Mouse (Mus musculus) midbrain, postnatal 0 days (tissue): Measurements from ENCODE around the gene Pitpna. TPM values are rescaled to one million over a fixed set of nuclear protein-coding genes. Genes with fewer than 3 reads are reported as not detected.
"Not testable (repeated sequence)": the region's sequence is repeated elsewhere in the genome, so short reads cannot be mapped to it uniquely, and the experiment has no call there.

Experiments used
- ATAC-seq: fragments of 200-750 bp; cut with Nextera tagmentation; 2 replicates; pipeline ENCODE4 v1.8.0; 2017; ENCODE audit warnings: moderate number of reproducible peaks, mild to moderate bottlenecking, moderate TSS enrichment, moderate library complexity; ENCODE audit not compliant: low FRiP score
- DNase-seq: peaks from one replicate; pipeline ENCODE4 v3.0.0-alpha.2; 2015; ENCODE audit warnings: low spot score
- H3K27ac ChIP-seq: fragments of 300-500 bp; sonication (generic); 2 replicates; pipeline ENCODE4 v1.5.1; 2014; ENCODE audit warnings: low read depth, mild to moderate bottlenecking, low read length, mixed read lengths
- H3K27me3 ChIP-seq: fragments of 300-500 bp; sonication (generic); 2 replicates; pipeline ENCODE4 v1.6.1; 2014; ENCODE audit warnings: low read length, control low read depth, mixed read lengths; ENCODE audit not compliant: insufficient read depth
- H3K36me3 ChIP-seq: fragments of 300-500 bp; sonication (generic); 2 replicates; pipeline ENCODE4 v1.6.1; 2014; ENCODE audit warnings: low read length, control low read depth, mixed read lengths; ENCODE audit not compliant: insufficient read depth
- H3K4me1 ChIP-seq: fragments of 300-500 bp; sonication (generic); 2 replicates; pipeline ENCODE4 v1.6.1; 2014; ENCODE audit warnings: mild to moderate bottlenecking, control low read depth, antibody characterized with exemption, low read length, mixed read lengths; ENCODE audit not compliant: insufficient read depth
- H3K4me2 ChIP-seq: fragments of 300-500 bp; sonication (generic); 2 replicates; pipeline ENCODE4 v1.6.1; 2014; ENCODE audit warnings: low read depth, mild to moderate bottlenecking, low read length, mixed read lengths; ENCODE audit not compliant: poor library complexity, severe bottlenecking
- H3K4me3 ChIP-seq: fragments of 300-500 bp; sonication (generic); 2 replicates; pipeline ENCODE4 v1.5.1; 2014; ENCODE audit warnings: low read depth, mild to moderate bottlenecking, low read length, moderate library complexity
- H3K9ac ChIP-seq: fragments of 300-500 bp; sonication (generic); replicated peaks from 2 replicates; pipeline ENCODE4 v1.6.1; 2014; ENCODE audit warnings: mild to moderate bottlenecking, low read length, moderate library complexity, mixed read lengths; ENCODE audit not compliant: poor library complexity, severe bottlenecking
- H3K9me3 ChIP-seq: fragments of 300-500 bp; sonication (generic); 2 replicates; pipeline ENCODE4 v1.6.1; 2016; ENCODE audit warnings: low read length, control low read depth
- CTCF ChIP-seq: IDR thresholded peaks from 2 replicates; pipeline ENCODE4 v1.5.1; 2016; ENCODE audit warnings: antibody characterized with exemption, mild to moderate bottlenecking
- WGBS: fragments of 180-500 bp; shearing (Covaris S2); extraction: QIAGEN DNeasy Blood & Tissue Kit; methylation state at CpG from one replicate; pipeline ENCODE4 v1.1.7; 2014; 5-methylcytosine and 5-hydroxymethylcytosine counted together
- polyA plus RNA-seq: library from polyadenylated mRNA; unstranded; fragments of >200 nt; fragmentation: Nextera tagmentation; extraction: Ambion mirVana; gene quantifications from 2 replicates; pipeline ENCODE4 v1.2.1, GENCODE M21; 2015
- total RNA-seq: library from RNA; depleted of rRNA; stranded (reverse); fragments of >200 nt; gene quantifications from 2 replicates; pipeline ENCODE4 v1.2.3, GENCODE M21; 2014

The Pitpna gene
- total and polyA plus RNA-seq, 2 experiments from 2014 or later = 106 to 108 TPM

DNA sequence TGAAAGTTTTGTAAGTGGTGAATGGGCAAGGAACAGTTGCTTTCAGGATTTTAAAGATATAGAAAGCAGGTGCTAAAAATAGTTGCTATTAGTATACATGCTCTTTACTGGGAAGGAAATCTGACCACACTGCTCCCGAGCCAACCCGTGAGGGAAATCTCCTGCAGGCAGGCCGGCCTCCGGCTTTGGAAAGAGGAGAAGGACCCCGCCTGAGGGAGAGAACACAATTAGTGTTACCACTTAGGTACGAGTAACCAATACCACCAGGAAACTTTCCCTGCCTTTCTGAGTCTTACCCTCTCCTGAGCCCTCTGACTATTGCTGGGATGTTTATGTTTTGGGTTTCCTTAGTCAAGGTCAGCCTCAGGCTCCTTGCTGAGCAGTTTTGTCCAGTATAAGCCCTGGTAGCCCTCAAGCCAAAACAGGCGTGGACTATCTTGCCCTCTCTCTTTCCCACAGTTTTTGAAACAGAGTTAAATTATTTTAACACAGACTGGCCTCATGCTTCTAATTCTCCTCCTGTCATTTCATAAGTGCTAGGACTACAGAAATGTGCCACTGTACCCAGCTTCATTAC is 34.9 kb upstream of the Pitpna start:
- Histone ChIP-seq H3K27ac (no peak overlapping the region), H3K9ac (no peak overlapping the region), H3K27me3 (no peaks in the 10 kb centered on the region), H3K4me3 (no peak overlapping the region), H3K4me2 (no peak overlapping the region), H3K4me1 (no peaks in the 10 kb centered on the region), H3K9me3 (no peaks in the 10 kb centered on the region), H3K36me3 (peaks cover 17% of the 10 kb centered on the region; the same call in 1 of the 2 replicates)
- no peak for ATAC-seq
- no peak for DNase-seq
- WGBS = 53% methylated on average over 7 of the region's 7 CpGs
- no peak for TF ChIP-seq CTCF

DNA sequence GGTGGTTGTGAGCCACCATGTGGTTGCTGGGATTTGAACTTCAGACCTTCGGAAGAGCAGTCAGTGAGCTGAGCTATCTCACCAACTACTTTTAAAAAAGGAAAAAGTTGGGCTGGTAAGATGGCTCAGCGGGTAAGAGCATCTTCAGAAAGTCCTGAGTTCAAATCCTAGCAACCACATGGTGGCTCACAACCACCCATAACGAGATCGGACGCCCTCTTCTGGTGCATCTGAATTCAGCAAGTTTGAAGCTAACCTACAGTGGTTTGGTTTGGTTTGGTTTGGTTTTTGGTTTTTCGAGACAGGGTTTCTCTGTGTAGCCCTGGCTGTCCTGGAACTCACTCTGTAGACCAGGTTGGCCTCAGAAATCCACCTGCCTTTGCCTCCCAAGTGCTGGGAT is 31.9 kb upstream of the Pitpna start:
- peaks cover 17% of the 10 kb centered on the region; the same call in 1 of the 2 replicates for H3K36me3 ChIP-seq
- not testable (repeated sequence) for ATAC-seq, DNase-seq, H3K27ac ChIP-seq, H3K27me3 ChIP-seq, H3K4me2 ChIP-seq, H3K4me1 ChIP-seq, H3K4me3 ChIP-seq, H3K9ac ChIP-seq, H3K9me3 ChIP-seq
- WGBS = 92% methylated on average over 6 of the region's 6 CpGs

DNA sequence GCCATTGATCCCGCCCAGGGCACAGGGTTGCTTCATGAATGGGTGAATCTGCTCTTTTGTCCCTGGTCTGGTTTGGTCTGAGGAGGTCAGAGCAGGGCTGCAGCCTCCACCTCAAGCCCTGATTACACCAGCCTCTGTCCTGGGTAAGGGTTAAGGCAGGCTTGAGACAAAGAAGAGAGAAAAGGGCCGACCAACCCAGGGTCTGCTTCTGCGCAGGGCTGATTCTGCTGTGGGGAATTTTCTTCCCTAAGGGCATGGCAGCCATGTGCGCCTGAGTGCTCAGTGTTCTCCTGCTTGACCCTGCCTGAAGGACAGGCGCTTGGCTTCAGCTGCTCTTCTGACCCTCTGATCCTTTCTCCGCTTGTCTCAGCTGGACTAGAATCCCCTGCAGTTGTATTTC is 30.8 kb upstream of the Pitpna start:
- Histone ChIP-seq H3K27ac (no peak overlapping the region), H3K4me1 (no peaks in the 10 kb centered on the region), H3K36me3 (peaks cover 22% of the 10 kb centered on the region), H3K27me3 (no peaks in the 10 kb centered on the region), H3K9me3 (no peaks in the 10 kb centered on the region), H3K9ac (no peak overlapping the region), H3K4me2 (no peak overlapping the region), H3K4me3 (no peak overlapping the region)
- no peak for ATAC-seq
- 81% methylated on average over 6 of the region's 6 CpGs for WGBS
- TF ChIP-seq CTCF = no peak
- DNase-seq = no peak

DNA sequence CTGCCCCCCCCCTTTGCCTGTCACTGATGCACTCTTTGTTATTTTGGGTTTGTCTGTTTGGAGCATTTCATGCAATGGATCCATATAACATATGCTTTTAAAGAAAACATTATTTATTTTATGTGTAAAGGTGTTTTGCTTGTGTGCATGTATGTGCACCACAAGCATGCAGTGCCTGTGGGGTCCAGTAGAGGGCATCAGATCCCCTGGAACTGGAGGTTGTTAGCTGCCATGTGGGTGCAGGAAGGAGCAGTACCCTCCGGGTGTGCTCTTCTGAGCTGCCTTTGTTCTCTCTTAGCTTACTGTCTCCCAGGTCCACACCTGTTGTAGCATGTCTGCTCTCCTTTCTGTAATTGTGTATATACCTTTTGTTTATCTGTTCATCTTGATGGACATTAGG is 29.8 kb upstream of the Pitpna start:
- Histone ChIP-seq H3K27me3 (no peaks in the 10 kb centered on the region), H3K4me1 (no peaks in the 10 kb centered on the region), H3K4me3 (no peak overlapping the region), H3K9ac (no peak overlapping the region), H3K27ac (no peak overlapping the region), H3K9me3 (no peaks in the 10 kb centered on the region), H3K4me2 (no peak overlapping the region), H3K36me3 (peaks cover 32% of the 10 kb centered on the region)
- TF ChIP-seq CTCF = peak; percentile 52
- DNase-seq (no peak), ATAC-seq (no peak)
- WGBS = 90% methylated on average over 1 of the region's 1 CpGs

DNA sequence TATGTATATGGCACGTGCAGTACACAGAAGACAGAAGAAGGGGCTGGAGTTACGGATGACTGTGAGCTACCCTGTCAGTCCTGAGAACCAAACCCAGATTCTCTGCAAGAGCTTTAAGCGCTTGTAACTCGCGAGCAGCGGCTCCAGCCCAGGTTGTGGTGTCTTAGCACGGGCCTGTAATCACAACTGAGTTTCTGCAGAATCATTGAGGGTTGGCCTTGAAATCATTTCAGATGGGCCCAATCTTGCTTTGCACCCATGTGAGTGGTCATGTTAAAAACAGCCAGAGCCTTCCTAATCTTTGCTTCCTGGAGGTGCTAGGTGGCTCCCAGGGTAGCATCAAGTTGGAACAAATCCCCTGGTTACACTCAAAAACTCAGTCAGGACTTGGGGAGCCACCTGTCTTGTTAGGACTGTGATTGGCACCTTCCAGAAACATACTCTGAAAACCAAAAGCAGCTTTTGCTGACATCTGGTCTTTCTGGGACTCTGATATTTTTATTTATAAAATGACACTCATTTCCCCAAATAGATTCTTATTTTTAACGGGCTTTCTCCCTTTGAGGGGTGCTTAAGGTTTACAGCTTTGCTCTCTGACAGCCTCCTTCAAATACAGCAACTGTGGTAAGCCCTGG is 27.9 kb upstream of the Pitpna start:
- no peak overlapping the region for H3K4me2 ChIP-seq
- no peak overlapping the region for H3K4me3 ChIP-seq
- H3K4me1 ChIP-seq = no peaks in the 10 kb centered on the region
- no peak for TF ChIP-seq CTCF
- DNase-seq (no peak), ATAC-seq (no peak)
- no peak overlapping the region for H3K9ac ChIP-seq
- H3K36me3 ChIP-seq = peaks cover 38% of the 10 kb centered on the region
- WGBS = 89% methylated on average over 8 of the region's 8 CpGs
- H3K27ac ChIP-seq = no peak overlapping the region
- H3K27me3 ChIP-seq = no peaks in the 10 kb centered on the region
- no peaks in the 10 kb centered on the region for H3K9me3 ChIP-seq

DNA sequence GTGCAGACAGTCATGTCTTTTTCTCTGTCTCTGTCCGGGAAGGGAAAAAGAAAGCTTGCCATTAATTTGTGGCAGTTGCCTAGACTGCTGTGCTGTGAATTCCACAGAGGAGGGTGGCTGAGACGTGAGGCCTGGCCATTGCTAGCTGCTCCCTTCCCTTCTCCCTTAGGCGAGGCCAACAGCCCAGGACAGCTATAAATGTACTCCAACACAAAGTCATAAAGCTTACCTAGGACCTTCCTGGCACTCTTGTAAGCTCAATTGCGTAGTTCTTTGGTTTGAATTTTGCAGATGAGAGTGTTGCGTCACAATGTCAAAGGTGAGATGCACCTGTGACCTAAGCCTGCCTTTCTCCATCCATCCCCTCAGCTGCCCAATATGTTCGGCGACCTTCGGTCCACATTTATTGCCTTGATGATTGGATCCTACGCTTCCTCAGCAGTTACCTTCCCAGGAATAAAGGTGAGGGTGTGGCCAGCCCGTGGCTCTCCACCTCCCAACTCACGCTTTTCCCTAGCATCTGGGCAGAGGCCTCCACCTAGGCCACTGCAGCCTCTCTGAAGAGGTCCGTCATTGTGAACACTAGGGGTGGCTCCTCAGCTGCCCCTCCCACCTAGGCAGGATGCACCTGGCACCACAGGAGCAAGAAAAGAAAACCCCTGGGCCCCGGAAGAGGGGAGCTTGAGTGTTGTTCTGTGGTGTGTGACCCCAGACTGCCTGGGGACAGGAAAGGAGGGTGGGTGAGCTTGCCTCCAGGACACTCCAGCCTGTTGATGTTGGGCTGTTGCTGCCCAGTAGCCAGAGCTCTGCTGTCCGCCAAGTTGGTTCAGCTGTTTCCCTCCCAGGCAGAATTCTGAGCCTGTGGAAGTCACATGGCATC is 27.1 kb upstream of the Pitpna start:
- no peak overlapping the region for H3K4me2 ChIP-seq
- no peak overlapping the region for H3K4me3 ChIP-seq
- H3K27me3 ChIP-seq = no peaks in the 10 kb centered on the region
- no peaks in the 10 kb centered on the region for H3K9me3 ChIP-seq
- no peaks in the 10 kb centered on the region for H3K4me1 ChIP-seq
- no peak overlapping the region for H3K9ac ChIP-seq
- ATAC-seq = no peak
- H3K27ac ChIP-seq = no peak overlapping the region
- WGBS = 86% methylated on average over 14 of the region's 14 CpGs
- DNase-seq = no peak
- H3K36me3 ChIP-seq = peaks cover 38% of the 10 kb centered on the region
- no peak for TF ChIP-seq CTCF
